Mouse (Mus musculus): ENCODE results near the gene B230217C12Rik. TPM values are rescaled to one million over a fixed set of nuclear protein-coding genes. Genes with fewer than 3 reads are reported as not detected.
A peak's percentile ranks its signal among the peaks of the same experiment; 100 is the strongest.

Gene B230217C12Rik
- polyA plus RNA-seq, 1 experiment from 2014 or later: 8.3 TPM

DNA sequence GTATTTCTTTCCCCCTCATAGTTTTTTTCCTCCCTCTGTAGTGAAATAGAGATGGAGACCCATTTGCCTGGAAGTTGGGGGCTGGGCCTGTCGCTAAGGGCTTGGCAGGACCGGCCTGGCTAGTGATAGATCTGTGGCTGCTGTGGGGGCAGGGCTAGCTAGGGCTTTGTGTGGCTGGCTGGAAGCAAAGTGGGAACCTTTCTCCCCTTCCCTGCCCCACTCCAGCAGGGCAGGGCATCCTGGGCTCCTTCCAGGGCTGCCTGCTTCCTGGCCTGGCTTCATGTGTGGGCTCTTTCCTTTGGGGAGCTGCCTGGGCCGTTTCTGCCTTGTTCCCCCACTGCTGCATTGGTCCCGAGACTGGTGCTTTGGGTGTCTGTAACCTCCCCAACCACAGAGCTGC, 22.0 kb upstream of the B230217C12Rik start:
- no peaks in the 10 kb centered on the region for H3K9me3 ChIP-seq (ENCODE audit: control insufficient read depth, low read depth, low read length)
- ATAC-seq (ENCODE audit: insufficient number of reproducible peaks, insufficient read depth, low FRiP score, low read depth): no peak
- 10% methylated on average over 4 of the region's 4 CpGs for WGBS
- H3K27me3 ChIP-seq (ENCODE audit: control insufficient read depth, insufficient read depth, low read length): no peaks in the 10 kb centered on the region
- H3K4me2 ChIP-seq (replicated peaks; ENCODE audit: low read depth, low read length): 0 out of 2 replicates have a peak overlapping the region, but pooled peaks have one; percentile 13
- peaks cover 44% of the 10 kb centered on the region for H3K36me3 ChIP-seq (ENCODE audit: control insufficient read depth, insufficient read depth, low read length)
- H3K27ac ChIP-seq (ENCODE audit: low read length): peak overlapping the region; percentile 66; the same call in 1 of the 2 replicates
- peaks cover 34% of the 10 kb centered on the region for H3K4me1 ChIP-seq (ENCODE audit: control insufficient read depth, insufficient read depth, low read length)
- no peak overlapping the region for H3K9ac ChIP-seq (replicated peaks; ENCODE audit: low read depth, low read length)
- no peak overlapping the region for H3K4me3 ChIP-seq (ENCODE audit: low read depth, low read length)

DNA sequence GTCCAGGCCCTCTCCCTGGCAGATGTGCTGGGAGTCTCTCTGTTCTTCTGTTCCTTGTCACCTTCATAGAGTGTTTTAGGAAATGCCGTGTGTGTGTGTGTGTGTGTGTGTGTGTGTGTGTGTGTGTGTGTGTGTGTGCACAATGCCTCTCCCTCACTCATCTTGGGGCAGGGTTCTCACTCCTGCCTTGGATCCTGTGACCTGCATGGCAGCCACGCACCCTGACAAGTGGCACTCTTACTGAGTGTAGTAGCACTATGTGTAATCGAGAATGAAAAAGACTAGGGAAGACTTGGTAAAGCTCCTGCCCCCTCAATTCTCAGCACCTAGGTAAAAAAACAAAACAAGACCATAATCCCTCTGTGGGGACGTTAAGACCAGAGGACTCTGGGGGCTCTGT, 21.5 kb upstream of the B230217C12Rik start:
- Histone ChIP-seq H3K36me3 (ENCODE audit: control insufficient read depth, insufficient read depth, low read length) (peaks cover 43% of the 10 kb centered on the region), H3K27me3 (ENCODE audit: control insufficient read depth, insufficient read depth, low read length) (no peaks in the 10 kb centered on the region), H3K4me1 (ENCODE audit: control insufficient read depth, insufficient read depth, low read length) (peaks cover 29% of the 10 kb centered on the region), H3K4me2 (replicated peaks; ENCODE audit: low read depth, low read length) (no peak overlapping the region), H3K4me3 (ENCODE audit: low read depth, low read length) (no peak overlapping the region), H3K27ac (ENCODE audit: low read length) (peak overlapping the region; percentile 66; the same call in 1 of the 2 replicates), H3K9ac (replicated peaks; ENCODE audit: low read depth, low read length) (no peak overlapping the region), H3K9me3 (ENCODE audit: control insufficient read depth, low read depth, low read length) (no peaks in the 10 kb centered on the region)
- ATAC-seq (ENCODE audit: insufficient number of reproducible peaks, insufficient read depth, low FRiP score, low read depth): no peak
- WGBS: 54% methylated on average over 4 of the region's 4 CpGs

DNA sequence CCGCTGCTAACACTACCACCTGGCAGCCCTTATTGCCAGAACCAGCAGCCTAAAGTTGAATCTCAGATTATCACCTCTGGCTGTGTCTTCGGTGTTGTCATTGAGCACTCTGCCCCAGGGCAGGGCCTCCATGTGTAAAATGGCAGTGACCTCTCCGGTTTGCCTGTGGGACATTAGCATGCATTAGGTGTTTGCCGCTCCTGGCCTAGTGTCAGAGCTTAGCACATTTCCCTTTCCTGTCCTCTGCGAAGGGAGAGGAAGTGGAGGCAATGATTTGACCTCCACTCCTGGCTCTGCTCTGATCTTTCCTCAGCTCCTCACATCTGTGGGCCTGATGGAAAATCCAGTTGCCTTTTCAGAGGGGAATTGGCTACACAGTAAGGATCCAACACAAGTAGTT, 20.7 kb upstream of the B230217C12Rik start:
- 74% methylated on average over 5 of the region's 5 CpGs for whole genome bisulfite sequencing

DNA sequence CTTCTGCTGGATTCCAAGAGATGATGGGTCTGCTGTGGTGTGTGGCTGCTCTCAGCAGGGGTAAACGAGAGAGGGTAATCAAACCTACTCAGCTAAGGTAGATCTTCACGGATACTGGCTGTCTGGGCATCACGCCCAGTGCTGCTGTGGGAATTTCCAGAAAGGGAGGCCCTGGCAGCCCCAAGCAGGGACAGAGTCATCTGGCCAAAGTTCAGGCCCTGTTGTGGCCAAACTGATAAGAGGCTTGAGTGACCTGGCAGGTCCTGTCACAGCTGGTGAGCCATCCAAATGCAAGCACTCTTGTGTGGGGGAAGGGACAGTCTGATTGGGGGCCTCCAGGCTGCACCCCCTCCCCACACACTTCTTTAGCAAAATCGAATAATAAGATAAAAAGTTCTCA, 19.7 kb upstream of the B230217C12Rik start:
- no peaks in the 10 kb centered on the region for H3K27me3 ChIP-seq (ENCODE audit: control insufficient read depth, insufficient read depth, low read length)
- H3K4me2 ChIP-seq (replicated peaks; ENCODE audit: low read depth, low read length): no peak overlapping the region
- WGBS: 59% methylated on average over 4 of the region's 4 CpGs
- peaks cover 25% of the 10 kb centered on the region for H3K4me1 ChIP-seq (ENCODE audit: control insufficient read depth, insufficient read depth, low read length)
- H3K36me3 ChIP-seq (ENCODE audit: control insufficient read depth, insufficient read depth, low read length): peaks cover 44% of the 10 kb centered on the region
- H3K27ac ChIP-seq (ENCODE audit: low read length): no peak overlapping the region
- no peak overlapping the region for H3K4me3 ChIP-seq (ENCODE audit: low read depth, low read length)
- no peaks in the 10 kb centered on the region for H3K9me3 ChIP-seq (ENCODE audit: control insufficient read depth, low read depth, low read length)
- H3K9ac ChIP-seq (replicated peaks; ENCODE audit: low read depth, low read length): no peak overlapping the region
- no peak for ATAC-seq (ENCODE audit: insufficient number of reproducible peaks, insufficient read depth, low FRiP score, low read depth)

More for the DNA sequence above, 20.7 kb upstream of the B230217C12Rik start:
- Histone ChIP-seq H3K9me3 (ENCODE audit: control insufficient read depth, low read depth, low read length) (no peaks in the 10 kb centered on the region), H3K4me3 (ENCODE audit: low read depth, low read length) (no peak overlapping the region), H3K36me3 (ENCODE audit: control insufficient read depth, insufficient read depth, low read length) (peaks cover 46% of the 10 kb centered on the region), H3K27ac (ENCODE audit: low read length) (no peak overlapping the region), H3K27me3 (ENCODE audit: control insufficient read depth, insufficient read depth, low read length) (no peaks in the 10 kb centered on the region), H3K4me1 (ENCODE audit: control insufficient read depth, insufficient read depth, low read length) (peaks cover 29% of the 10 kb centered on the region), H3K4me2 (replicated peaks; ENCODE audit: low read depth, low read length) (no peak overlapping the region), H3K9ac (replicated peaks; ENCODE audit: low read depth, low read length) (no peak overlapping the region)
- no peak for ATAC-seq (ENCODE audit: insufficient number of reproducible peaks, insufficient read depth, low FRiP score, low read depth)

GRCm38 (mm10) chr11:97821401-97822064, 19.0 kb upstream of the B230217C12Rik start:
- Histone ChIP-seq H3K4me2 (replicated peaks; ENCODE audit: low read depth, low read length) (no peak overlapping the region), H3K9me3 (ENCODE audit: control insufficient read depth, low read depth, low read length) (no peaks in the 10 kb centered on the region), H3K9ac (replicated peaks; ENCODE audit: low read depth, low read length) (no peak overlapping the region), H3K27ac (ENCODE audit: low read length) (no peak overlapping the region), H3K4me3 (ENCODE audit: low read depth, low read length) (no peak overlapping the region), H3K36me3 (ENCODE audit: control insufficient read depth, insufficient read depth, low read length) (peaks cover 40% of the 10 kb centered on the region), H3K4me1 (ENCODE audit: control insufficient read depth, insufficient read depth, low read length) (peaks cover 20% of the 10 kb centered on the region), H3K27me3 (ENCODE audit: control insufficient read depth, insufficient read depth, low read length) (no peaks in the 10 kb centered on the region)
- WGBS: 95% methylated on average over 8 of the region's 8 CpGs
- ATAC-seq (ENCODE audit: insufficient number of reproducible peaks, insufficient read depth, low FRiP score, low read depth): no peak

- Histone ChIP-seq H3K27ac (ENCODE audit: low read length) (no peak overlapping the region), H3K4me3 (ENCODE audit: low read depth, low read length) (no peak overlapping the region), H3K4me2 (replicated peaks; ENCODE audit: low read depth, low read length) (no peak overlapping the region), H3K9ac (replicated peaks; ENCODE audit: low read depth, low read length) (no peak overlapping the region), H3K36me3 (ENCODE audit: control insufficient read depth, insufficient read depth, low read length) (peaks cover 41% of the 10 kb centered on the region), H3K4me1 (ENCODE audit: control insufficient read depth, insufficient read depth, low read length) (peaks cover 9% of the 10 kb centered on the region), H3K27me3 (ENCODE audit: control insufficient read depth, insufficient read depth, low read length) (no peaks in the 10 kb centered on the region), H3K9me3 (ENCODE audit: control insufficient read depth, low read depth, low read length) (no peaks in the 10 kb centered on the region)
- WGBS: 72% methylated on average over 20 of the region's 20 CpGs
- ATAC-seq (ENCODE audit: insufficient number of reproducible peaks, insufficient read depth, low FRiP score, low read depth): no peak
These were observed 17.6 kb upstream of the B230217C12Rik start for GRCm38 (mm10) chr11:97822840-97823603.

- H3K4me3 ChIP-seq (ENCODE audit: low read depth, low read length): no peak overlapping the region
- peaks cover 39% of the 10 kb centered on the region for H3K36me3 ChIP-seq (ENCODE audit: control insufficient read depth, insufficient read depth, low read length)
- H3K4me2 ChIP-seq (replicated peaks; ENCODE audit: low read depth, low read length): no peak overlapping the region
- H3K9me3 ChIP-seq (ENCODE audit: control insufficient read depth, low read depth, low read length): no peaks in the 10 kb centered on the region
- no peak for ATAC-seq (ENCODE audit: insufficient number of reproducible peaks, insufficient read depth, low FRiP score, low read depth)
- no peak overlapping the region for H3K9ac ChIP-seq (replicated peaks; ENCODE audit: low read depth, low read length)
- no peaks in the 10 kb centered on the region for H3K4me1 ChIP-seq (ENCODE audit: control insufficient read depth, insufficient read depth, low read length)
- no peaks in the 10 kb centered on the region for H3K27me3 ChIP-seq (ENCODE audit: control insufficient read depth, insufficient read depth, low read length)
- 93% methylated on average over 11 of the region's 11 CpGs for WGBS
- no peak overlapping the region for H3K27ac ChIP-seq (ENCODE audit: low read length)
These were observed 16.4 kb upstream of the B230217C12Rik start for GRCm38 (mm10) chr11:97824168-97824567.

- Histone ChIP-seq H3K36me3 (ENCODE audit: control insufficient read depth, insufficient read depth, low read length) (peaks cover 37% of the 10 kb centered on the region), H3K9ac (replicated peaks; ENCODE audit: low read depth, low read length) (no peak overlapping the region), H3K27ac (ENCODE audit: low read length) (no peak overlapping the region), H3K4me3 (ENCODE audit: low read depth, low read length) (no peak overlapping the region), H3K4me2 (replicated peaks; ENCODE audit: low read depth, low read length) (no peak overlapping the region), H3K27me3 (ENCODE audit: control insufficient read depth, insufficient read depth, low read length) (no peaks in the 10 kb centered on the region), H3K9me3 (ENCODE audit: control insufficient read depth, low read depth, low read length) (no peaks in the 10 kb centered on the region), H3K4me1 (ENCODE audit: control insufficient read depth, insufficient read depth, low read length) (no peaks in the 10 kb centered on the region)
- no peak for ATAC-seq (ENCODE audit: insufficient number of reproducible peaks, insufficient read depth, low FRiP score, low read depth)
- WGBS: 82% methylated on average over 6 of the region's 6 CpGs
These were observed 15.7 kb upstream of the B230217C12Rik start for GRCm38 (mm10) chr11:97824895-97825294.

Measured in stomach, embryonic 14.5 days (tissue).